Mouse (Mus musculus) right cerebral cortex, postnatal 10 days (tissue): ENCODE measurements around the gene 4933402E13Rik.

ENCODE experiments used
- DNase-seq, 2 experiments: peaks; one replicate each; pipeline ENCODE4 v3.0.0; 2021; ENCODE audit warnings: low spot score in 2 of 2

Gene 4933402E13Rik

DNA sequence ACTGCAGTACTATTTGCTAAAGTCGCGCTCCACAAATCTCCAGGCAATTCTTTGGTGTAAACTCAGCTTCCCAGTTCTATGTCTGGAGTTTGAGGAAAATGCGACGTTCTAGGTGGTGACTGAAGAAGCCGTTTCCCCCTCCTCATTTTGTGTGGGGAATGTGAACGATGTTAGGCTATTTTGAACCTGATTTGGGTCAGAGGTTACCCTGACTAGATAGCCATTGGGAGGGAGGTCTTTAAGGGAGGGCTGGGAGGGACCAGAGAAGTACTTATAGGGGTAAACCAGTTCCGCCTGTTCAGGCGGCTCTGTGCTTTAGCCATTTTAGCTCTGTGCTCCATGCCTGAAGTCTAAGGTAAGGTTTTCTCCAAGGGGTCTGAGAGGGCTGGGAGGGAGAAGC lies at the start of gene 4933402E13Rik:
TSS of gene 4933402E13Rik (plus strand) at position 301 of the 400 bp plus-strand sequence.
- DNase-seq = no peak
